9 mouse cellular contexts compared by ENCODE assay signal in the genomic region with DNA sequence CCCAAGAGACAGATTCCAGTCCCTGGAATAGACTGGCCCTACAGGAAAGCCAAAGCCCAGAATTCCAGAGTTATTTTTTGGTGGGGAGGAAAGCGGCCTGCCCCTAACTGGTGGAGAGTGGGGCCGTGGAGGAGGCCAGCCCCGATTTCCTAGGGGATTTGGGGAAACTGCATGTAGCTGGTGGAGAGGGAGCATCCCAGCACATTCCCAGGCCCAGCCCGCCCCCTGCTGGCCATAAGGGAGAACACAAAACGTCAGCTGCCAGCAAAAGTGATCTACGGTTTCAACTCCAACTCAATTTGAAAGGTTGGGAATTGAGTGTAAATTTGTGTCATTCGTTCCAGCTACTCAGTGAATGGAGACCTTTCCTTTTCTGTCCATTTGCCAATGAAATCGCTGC. TPM values are rescaled to one million over a fixed set of nuclear protein-coding genes. Genes with fewer than 3 reads are reported as not detected.
DNase-seq lines count a peak whose midpoint lies in the region; ATAC-seq and TF ChIP-seq lines count a peak whose summit lies in the region.
"Had no signal": no experiment of that assay in that cellular context is flagged by ENCODE, and none has a peak within 500 bp of the region (broad histone marks: within the 10 kb centered on the region; RNA-seq: fewer than 3 reads in every experiment).

No protein-coding gene starts in this region.

- DNase-seq in forebrain, embryonic 10.5 days (ENCODE audit: extremely low spot score, low spot score), result peak; percentile 76
- DNase-seq in R1 (ENCODE audit: low read depth, low spot score), result peak; percentile 51
- DNase-seq in cerebellum, postnatal 36 days, result peak; percentile 81 to 85
- peak; percentile 76 for DNase-seq in gastrocnemius, postnatal 10 days
- DNase-seq in layer of hippocampus, adult 18-20 months (ENCODE audit: low spot score in 2 of 2), result peak; percentile 75 to 92
- peak; percentile 71 for DNase-seq in lung, postnatal 0 days (ENCODE audit: low spot score)

- no peak overlapping the region for H3K4me3 ChIP-seq in forebrain, embryonic 10.5 days
- no peak overlapping the region for H3K4me3 ChIP-seq in forebrain, embryonic 12.5 days (replicated peaks)
- no peak overlapping the region for H3K4me3 ChIP-seq in lung, postnatal 0 days (ENCODE audit: low read depth, low read length)
- no peak overlapping the region for H3K4me3 ChIP-seq in small intestine, adult 2 months (ENCODE audit: low read depth, low read length)
- H3K4me3 ChIP-seq: limb, embryonic 12.5 days had no signal

- H3K27me3 ChIP-seq in forebrain, embryonic 10.5 days (ENCODE audit: poor library complexity, severe bottlenecking), result peaks cover 9% of the 10 kb centered on the region; the same call in 1 of the 2 replicates
- H3K27me3 ChIP-seq in forebrain, embryonic 12.5 days, result peaks cover 4% of the 10 kb centered on the region; the same call in 1 of the 2 replicates
- peaks cover 3% of the 10 kb centered on the region; the same call in 1 of the 2 replicates for H3K27me3 ChIP-seq in lung, postnatal 0 days (replicated peaks; ENCODE audit: insufficient read depth, low read length)
- H3K27me3 ChIP-seq in small intestine, adult 2 months (ENCODE audit: control insufficient read depth, insufficient read depth, low read length), result no peaks in the 10 kb centered on the region

- no peak overlapping the region for H3K9ac ChIP-seq in forebrain, embryonic 12.5 days
- H3K9ac ChIP-seq in lung, postnatal 0 days (replicated peaks; ENCODE audit: low read depth), result no peak overlapping the region
- H3K9ac ChIP-seq: limb, embryonic 12.5 days had no signal

- no peak overlapping the region for H3K27ac ChIP-seq in forebrain, embryonic 10.5 days
- H3K27ac ChIP-seq in forebrain, embryonic 12.5 days, result no peak overlapping the region
- no peak overlapping the region for H3K27ac ChIP-seq in lung, postnatal 0 days (ENCODE audit: low read length)
- H3K27ac ChIP-seq in small intestine, adult 2 months (ENCODE audit: insufficient read depth, low read depth, low read length), result no peak overlapping the region
- H3K27ac ChIP-seq: limb, embryonic 12.5 days had no signal

- no peak for TF ChIP-seq EP300 in lung, postnatal 0 days (IDR thresholded peaks at IDR 0.05)

- 0 out of 2 replicates have a peak, but pooled peaks cover 6% of the 10 kb centered on the region for H3K4me1 ChIP-seq in forebrain, embryonic 10.5 days
- peaks cover 11% of the 10 kb centered on the region; the same call in 1 of the 2 replicates for H3K4me1 ChIP-seq in forebrain, embryonic 12.5 days
- H3K4me1 ChIP-seq in lung, postnatal 0 days (ENCODE audit: insufficient read depth, low read depth, low read length), result no peaks in the 10 kb centered on the region
- no peaks in the 10 kb centered on the region for H3K4me1 ChIP-seq in small intestine, adult 2 months (ENCODE audit: control insufficient read depth, insufficient read depth, insufficient read length, low read length)

- TF ChIP-seq CTCF in lung, postnatal 0 days (IDR thresholded peaks at IDR 0.05), result peak; percentile 91
- peak; percentile 91 for TF ChIP-seq CTCF in small intestine, adult 2 months (IDR thresholded peaks at IDR 0.05; ENCODE audit: extremely low read depth, insufficient read length, insufficient replicate concordance, low read depth, low read length)

- TF ChIP-seq POLR2A in small intestine, adult 2 months (IDR thresholded peaks at IDR 0.05; ENCODE audit: low read depth, low read length), result no peak

- ATAC-seq in forebrain, embryonic 12.5 days (ENCODE audit: low FRiP score), result no peak
- no peak for ATAC-seq in lung, postnatal 0 days

- H3K9me3 ChIP-seq in forebrain, embryonic 10.5 days, result no peaks in the 10 kb centered on the region
- H3K9me3 ChIP-seq in forebrain, embryonic 12.5 days, result no peaks in the 10 kb centered on the region
- no peaks in the 10 kb centered on the region for H3K9me3 ChIP-seq in lung, postnatal 0 days (ENCODE audit: low read length)
- H3K9me3 ChIP-seq: limb, embryonic 12.5 days had no signal

- 14% methylated on average over 8 of the region's 8 CpGs for WGBS in forebrain, embryonic 10.5 days
- WGBS in forebrain, embryonic 12.5 days, result 7% methylated on average over 8 of the region's 8 CpGs
- WGBS in lung, postnatal 0 days, result 8% methylated on average over 8 of the region's 8 CpGs
- 8% methylated on average over 8 of the region's 8 CpGs for WGBS in small intestine, adult 2 months

- H3K4me2 ChIP-seq in forebrain, embryonic 12.5 days, result no peak overlapping the region
- H3K4me2 ChIP-seq in lung, postnatal 0 days (replicated peaks; ENCODE audit: low read depth, low read length), result no peak overlapping the region
- H3K4me2 ChIP-seq: limb, embryonic 12.5 days had no signal

- H3K36me3 ChIP-seq in forebrain, embryonic 10.5 days (replicated peaks), result no peaks in the 10 kb centered on the region
- no peaks in the 10 kb centered on the region for H3K36me3 ChIP-seq in forebrain, embryonic 12.5 days (replicated peaks)
- no peaks in the 10 kb centered on the region for H3K36me3 ChIP-seq in lung, postnatal 0 days (ENCODE audit: insufficient read depth, low read length)
- H3K36me3 ChIP-seq in small intestine, adult 2 months (ENCODE audit: control insufficient read depth, insufficient read depth, low read length), result no peaks in the 10 kb centered on the region
- H3K36me3 ChIP-seq: limb, embryonic 12.5 days had no signal

RNA-seq across cellular contexts. Expression of gene Cpxm2, which starts 58.9 kb away (rescaled TPM):
- polyA plus RNA-seq in forebrain, embryonic 10.5 days (2016; fragmentation: Nextera tagmentation; extraction: Ambion mirVana), result 0.32 and 0.36 TPM in 2 replicates
- polyA plus RNA-seq in forebrain, embryonic 12.5 days (2016; fragmentation: Nextera tagmentation; extraction: Ambion mirVana), result 3.1 and 5.1 TPM in 2 replicates
- 10 to 100 TPM; 13.1 to 14.6 TPM for total RNA-seq in gastrocnemius, postnatal 10 days (2021)
- total RNA-seq in layer of hippocampus, adult 18-20 months (2021), result 1 to 10 TPM; 2.3 to 3.0 TPM
- polyA plus RNA-seq in lung, postnatal 0 days (2015; fragmentation: Nextera tagmentation; extraction: Ambion mirVana), result 0.37 and 0.61 TPM in 2 replicates
- polyA plus RNA-seq in small intestine, adult 2 months (2012; rRNA removed), result 2.0 and 5.9 TPM in 2 replicates
